Mouse (Mus musculus): ENCODE measurements around the gene Trank1. TPM values are rescaled to one million over a fixed set of nuclear protein-coding genes. Genes with fewer than 3 reads are reported as not detected.

Gene Trank1
- total and polyA plus RNA-seq, 3 experiments, result 0.13 to 0.66 (median 0.34) TPM

GRCm38 (mm10) chr9:111428698-111429362, 117.3 kb downstream of the Trank1 start:
- H3K27ac ChIP-seq (ENCODE audit: insufficient read depth, low read depth), result no peak overlapping the region
- no peaks in the 10 kb centered on the region for H3K9me3 ChIP-seq (replicated peaks; ENCODE audit: low read length)
- H3K4me2 ChIP-seq (ENCODE audit: insufficient read depth, low read depth, poor library complexity, severe bottlenecking), result no peak overlapping the region
- dilution Hi-C loops (cut with MboI; ENCODE audit: extremely low pct_ligation_motif_present, extremely low pct_unique_long_range_greater_than_20kb, low sequenced_read_pairs), result no loop called here
- no peaks in the 10 kb centered on the region for H3K4me1 ChIP-seq (ENCODE audit: control insufficient read depth in 1 of 2, insufficient read depth in 2 of 2)
- no peaks in the 10 kb centered on the region for H3K79me2 ChIP-seq (replicated peaks; ENCODE audit: control insufficient read depth, extremely low read depth, insufficient read depth, poor library complexity, severe bottlenecking)
- DNase-seq (ENCODE audit: extremely low read depth), result no peak
- TF ChIP-seq MYC (IDR thresholded peaks at IDR 0.05; ENCODE audit: low read depth, low read length) (no peak), KAT2A (IDR thresholded peaks at IDR 0.05; ENCODE audit: insufficient replicate concordance, low read length) (no peak), RCOR1 (conservative IDR thresholded peaks at IDR 0.05; ENCODE audit: low read depth, low read length) (no peak), POLR2AphosphoS2 (IDR thresholded peaks at IDR 0.05; ENCODE audit: low read depth, low read length) (no peak), MAX (IDR thresholded peaks at IDR 0.05; ENCODE audit: low read length) (no peak), CTCF (conservative IDR thresholded peaks at IDR 0.05 in 1 of 2, IDR thresholded peaks at IDR 0.05 in 1 of 2; ENCODE audit: low read depth in 2 of 2, low read length in 2 of 2) (no peak), ZNF384 (IDR thresholded peaks at IDR 0.05; ENCODE audit: low read depth, low read length) (no peak)
- no peaks in the 10 kb centered on the region for H3K27me3 ChIP-seq (replicated peaks)
- H3K9ac ChIP-seq (ENCODE audit: insufficient read depth, low read depth), result no peak overlapping the region
- in situ Hi-C loops (cut with MboI; ENCODE audit: low pct_ligation_motif_present, low pct_unique_long_range_greater_than_20kb, low sequenced_read_pairs), result loop anchor here (10.0 kb wide), 1 partner anchor 46 kb away; no protein-coding TSS in a partner anchor
- H3K36me3 ChIP-seq (replicated peaks in 1 of 2; ENCODE audit: control insufficient read depth in 1 of 2, insufficient read depth in 1 of 2, low read length in 1 of 2), result no peaks in the 10 kb centered on the region
- no peak overlapping the region for H3K4me3 ChIP-seq (replicated peaks in 1 of 3; ENCODE audit: low read depth in 2 of 3, low read length in 2 of 3, poor library complexity in 1 of 3)

GRCm38 (mm10) chr9:111429363-111429750, 117.8 kb downstream of the Trank1 start:
- H3K79me2 ChIP-seq (replicated peaks; ENCODE audit: control insufficient read depth, extremely low read depth, insufficient read depth, poor library complexity, severe bottlenecking), result no peaks in the 10 kb centered on the region
- no peaks in the 10 kb centered on the region for H3K27me3 ChIP-seq (replicated peaks)
- H3K4me3 ChIP-seq (replicated peaks in 1 of 3; ENCODE audit: low read depth in 2 of 3, low read length in 2 of 3, poor library complexity in 1 of 3), result no peak overlapping the region
- H3K36me3 ChIP-seq (replicated peaks in 1 of 2; ENCODE audit: control insufficient read depth in 1 of 2, insufficient read depth in 1 of 2, low read length in 1 of 2), result no peaks in the 10 kb centered on the region
- H3K4me2 ChIP-seq (ENCODE audit: insufficient read depth, low read depth, poor library complexity, severe bottlenecking), result no peak overlapping the region
- dilution Hi-C loops (cut with MboI; ENCODE audit: extremely low pct_ligation_motif_present, extremely low pct_unique_long_range_greater_than_20kb, low sequenced_read_pairs), result no loop called here
- no peak overlapping the region for H3K9ac ChIP-seq (ENCODE audit: insufficient read depth, low read depth)
- H3K4me1 ChIP-seq (ENCODE audit: control insufficient read depth in 1 of 2, insufficient read depth in 2 of 2), result no peaks in the 10 kb centered on the region
- no peaks in the 10 kb centered on the region for H3K9me3 ChIP-seq (replicated peaks; ENCODE audit: low read length)
- TF ChIP-seq JUN (IDR thresholded peaks at IDR 0.05; ENCODE audit: insufficient read depth, low read depth, low read length) (no peak), TCF12 (IDR thresholded peaks at IDR 0.05; ENCODE audit: low read depth, low read length) (no peak), POLR2A (IDR thresholded peaks at IDR 0.05; ENCODE audit: low read depth, low read length) (no peak), BHLHE40 (IDR thresholded peaks at IDR 0.05; ENCODE audit: low read depth, low read length) (no peak), SMC3 (IDR thresholded peaks at IDR 0.05; ENCODE audit: low read depth, low read length) (no peak), RCOR1 (conservative IDR thresholded peaks at IDR 0.05; ENCODE audit: low read depth, low read length) (no peak), CTCF (conservative IDR thresholded peaks at IDR 0.05 in 1 of 2, IDR thresholded peaks at IDR 0.05 in 1 of 2; ENCODE audit: low read depth in 2 of 2, low read length in 2 of 2) (no peak), MAZ (IDR thresholded peaks at IDR 0.05; ENCODE audit: low read depth, low read length) (no peak), UBTF (IDR thresholded peaks at IDR 0.05; ENCODE audit: low read depth, low read length) (no peak), CHD2 (IDR thresholded peaks at IDR 0.05; ENCODE audit: low read length) (no peak), IRF4 (IDR thresholded peaks at IDR 0.05; ENCODE audit: low read depth, low read length) (no peak), JUND (conservative IDR thresholded peaks at IDR 0.05; ENCODE audit: low read depth, low read length) (no peak), NRF1 (IDR thresholded peaks at IDR 0.05; ENCODE audit: low read depth, low read length) (no peak), RAD21 (IDR thresholded peaks at IDR 0.05; ENCODE audit: low read depth, low read length) (no peak), NELFE (IDR thresholded peaks at IDR 0.05; ENCODE audit: low read depth, low read length) (no peak), ZNF384 (IDR thresholded peaks at IDR 0.05; ENCODE audit: low read depth, low read length) (no peak), USF2 (conservative IDR thresholded peaks at IDR 0.05; ENCODE audit: low read depth, low read length) (no peak), SIN3A (IDR thresholded peaks at IDR 0.05; ENCODE audit: low read length) (no peak)
- H3K27ac ChIP-seq (ENCODE audit: insufficient read depth, low read depth), result no peak overlapping the region
- DNase-seq (ENCODE audit: extremely low read depth), result no peak
- in situ Hi-C loops (cut with MboI; ENCODE audit: low pct_ligation_motif_present, low pct_unique_long_range_greater_than_20kb, low sequenced_read_pairs), result loop anchor here (10.0 kb wide), 1 partner anchor 45 kb away; no protein-coding TSS in a partner anchor
